Mouse (Mus musculus) gastrocnemius, postnatal 10 days (tissue): Measurements from ENCODE around the gene Gpr182. TPM values are rescaled to one million over a fixed set of nuclear protein-coding genes. Genes with fewer than 3 reads are reported as not detected.
"Not testable (repeated sequence)": the region's sequence is repeated elsewhere in the genome, so short reads cannot be mapped to it uniquely, and the experiment has no call there.

Source experiments
- DNase-seq: peaks from one replicate; pipeline ENCODE4 v3.0.0; 2021; ENCODE audit warnings: mixed read lengths
- long read RNA-seq, 2 experiments: library from polyadenylated mRNA; stranded (forward); transcript quantifications; one replicate each; pipeline ENCODE4 v2.0.0; 2021
- total RNA-seq, 2 experiments: library from RNA; stranded (reverse); gene quantifications; 2 replicates each; pipeline ENCODE4 v1.2.3; 2021

Gpr182 gene
- total RNA-seq: under 1 TPM; 0.38 to 0.47 TPM
- long read RNA-seq, experiment 1: 0 reads
- long read RNA-seq, experiment 2: 0 reads

- DNase-seq: no peak
Measured at GRCm38 (mm10) chr10:127751548-127751947, at the start of gene Gpr182. Gpr182 (minus strand) TSS chr10:127751732.

GRCm38 (mm10) chr10:127800891-127801290 is 49.4 kb upstream of the Gpr182 start, which contains the start of gene Rdh16:
Rdh16 (plus strand) TSS chr10:127801152.
- DNase-seq: no peak

DNA sequence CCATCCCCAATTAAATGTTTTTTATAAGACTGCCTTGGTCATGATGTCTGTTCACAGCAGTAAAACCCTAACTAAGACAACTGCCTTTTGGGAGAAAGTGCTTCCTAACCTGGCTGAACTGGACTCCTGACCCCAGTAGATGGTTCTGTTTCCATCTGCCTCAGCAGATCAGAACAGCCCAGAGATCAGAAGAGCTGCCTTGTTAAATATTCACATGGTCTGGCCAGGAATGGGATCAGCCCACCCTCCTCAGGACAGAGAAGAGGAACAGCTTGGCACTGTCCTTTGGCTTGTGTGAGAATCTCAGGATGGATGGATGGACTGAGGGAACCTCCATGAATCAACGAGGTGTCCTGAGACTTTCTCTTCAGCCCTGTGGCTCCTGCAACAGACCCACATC is 47.8 kb upstream of the Gpr182 start:
- DNase-seq: no peak

DNA sequence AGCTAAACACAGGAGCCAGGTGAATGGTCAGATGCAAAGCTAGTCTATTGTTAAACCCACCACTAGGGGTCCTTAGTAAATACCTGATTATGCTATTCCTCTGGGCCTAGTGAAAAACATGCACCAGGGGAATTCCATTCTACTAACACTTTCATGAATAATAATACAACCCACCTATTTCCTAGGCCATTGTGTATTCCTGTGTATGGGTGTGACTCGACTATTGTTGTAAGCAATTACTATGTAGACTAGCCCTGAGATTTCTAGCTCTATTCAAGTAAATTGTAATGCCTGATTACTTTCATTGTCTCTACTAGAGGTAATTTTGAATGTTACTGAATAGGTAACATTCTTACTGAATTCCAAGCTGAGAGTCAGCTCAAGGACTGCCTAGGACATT is 33.9 kb upstream of the Gpr182 start:
- DNase-seq: not testable (repeated sequence)

GRCm38 (mm10) chr10:127782321-127782720 is 30.8 kb upstream of the Gpr182 start:
- DNase-seq: not testable (repeated sequence)

DNA sequence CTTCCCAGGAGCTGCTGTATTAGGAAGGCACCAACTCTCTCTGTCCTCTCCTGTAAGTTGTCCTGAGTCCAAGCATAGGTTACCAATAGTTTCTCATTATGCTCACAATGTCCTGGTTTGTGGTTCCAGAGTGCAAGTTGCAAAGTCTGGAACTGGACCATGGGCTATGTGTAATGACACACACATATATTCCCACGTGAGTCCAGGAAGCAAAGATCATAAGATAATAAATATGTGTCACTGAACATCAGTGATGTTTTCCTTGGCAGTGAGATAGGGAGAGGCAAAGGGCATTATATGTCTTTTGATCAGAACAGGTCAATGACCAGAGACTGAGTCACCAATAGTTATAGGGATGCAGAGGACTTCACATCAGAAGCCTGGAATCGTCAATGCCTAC is 24.5 kb upstream of the Gpr182 start, which contains the start of gene Rdh9:
Gene Rdh9, plus strand, starts transcription at position 376 of the 400 bp plus-strand sequence.
- DNase-seq: no peak

DNA sequence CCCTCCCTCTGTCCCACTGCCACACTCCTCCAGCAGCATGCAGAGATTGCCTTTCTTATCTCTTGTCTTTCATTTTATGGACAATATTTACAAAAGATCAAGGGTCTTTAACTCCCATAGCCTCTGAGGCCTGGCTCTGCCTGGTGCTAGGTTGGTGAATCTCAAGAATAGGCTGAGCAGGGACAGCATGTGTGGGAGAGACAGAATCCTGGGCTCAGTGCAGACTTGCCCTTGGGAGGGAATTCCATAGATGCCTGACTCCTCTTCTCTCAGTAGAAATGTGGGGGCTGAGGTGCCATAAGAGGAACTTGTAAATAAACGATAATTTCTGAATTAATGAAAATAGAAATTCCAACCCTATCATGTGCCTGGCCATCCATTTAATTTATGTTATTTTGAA is 15.0 kb upstream of the Gpr182 start:
- DNase-seq: no peak

DNA sequence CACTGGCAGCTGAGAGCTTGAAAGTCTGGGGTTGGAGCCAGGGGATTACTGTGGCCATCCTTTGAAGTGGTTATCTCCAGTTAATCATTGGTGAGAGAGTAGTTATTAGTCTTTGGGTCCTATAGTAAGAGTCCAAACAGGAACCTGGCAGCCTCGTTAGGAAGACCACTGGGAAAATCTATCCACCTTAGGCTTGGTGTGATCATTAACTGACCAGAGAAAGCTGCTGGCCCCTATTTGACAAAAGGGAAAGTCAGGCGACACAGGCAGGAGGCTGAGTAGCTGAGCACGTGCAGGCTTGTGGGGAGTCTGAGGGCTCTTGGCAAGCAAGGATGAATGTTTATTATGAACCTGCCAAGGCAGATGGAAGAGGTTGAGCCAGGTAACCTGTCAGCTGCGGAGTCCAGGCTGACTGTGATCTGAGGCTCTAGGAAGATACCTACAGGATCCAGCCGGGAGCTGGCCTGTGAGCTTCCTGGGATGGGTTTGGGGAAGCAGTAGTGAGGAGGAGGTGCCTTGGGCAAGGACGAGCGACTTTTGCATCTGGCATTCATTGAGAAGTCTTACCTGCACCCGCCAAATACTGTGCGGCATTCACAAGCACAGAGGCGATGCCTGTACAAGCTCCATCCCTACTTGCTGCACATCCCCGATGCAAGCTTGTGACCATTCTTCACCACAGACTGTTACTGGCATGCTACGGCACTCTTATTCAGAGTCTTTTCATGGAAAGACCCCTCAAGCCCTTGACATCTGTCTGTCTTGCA is 12.6 kb upstream of the Gpr182 start:
- no peak for DNase-seq

DNA sequence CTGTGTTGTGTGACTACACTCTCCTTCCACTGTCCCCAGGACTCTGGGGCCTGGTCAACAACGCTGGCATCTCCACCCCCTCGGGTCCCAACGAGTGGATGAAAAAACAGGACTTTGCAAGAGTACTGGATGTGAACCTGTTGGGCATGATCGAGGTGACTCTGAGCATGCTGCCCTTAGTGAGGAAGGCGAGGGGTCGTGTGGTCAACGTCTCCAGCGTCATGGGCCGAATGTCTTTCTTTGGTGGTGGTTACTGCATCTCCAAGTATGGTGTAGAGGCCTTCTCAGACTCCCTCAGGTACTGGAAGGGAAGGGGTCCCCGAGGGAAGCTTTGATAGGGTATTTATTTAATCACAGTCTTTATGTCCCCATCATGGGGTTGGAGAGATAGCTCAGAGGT is 11.4 kb upstream of the Gpr182 start:
- not testable (repeated sequence) for DNase-seq

- no peak for DNase-seq
Measured at GRCm38 (mm10) chr10:127759181-127760110, 7.9 kb upstream of the Gpr182 start, which contains the start of the genes Rdh1 and Rdh16f1. Rdh1 (plus strand) TSS chr10:127759721. Rdh16f1 (plus strand) TSS chr10:127759787.

- DNase-seq: no peak
Measured at GRCm38 (mm10) chr10:127755770-127756468, 4.4 kb upstream of the Gpr182 start.

GRCm38 (mm10) chr10:127755246-127755645 is 3.7 kb upstream of the Gpr182 start:
- DNase-seq: no peak

DNA sequence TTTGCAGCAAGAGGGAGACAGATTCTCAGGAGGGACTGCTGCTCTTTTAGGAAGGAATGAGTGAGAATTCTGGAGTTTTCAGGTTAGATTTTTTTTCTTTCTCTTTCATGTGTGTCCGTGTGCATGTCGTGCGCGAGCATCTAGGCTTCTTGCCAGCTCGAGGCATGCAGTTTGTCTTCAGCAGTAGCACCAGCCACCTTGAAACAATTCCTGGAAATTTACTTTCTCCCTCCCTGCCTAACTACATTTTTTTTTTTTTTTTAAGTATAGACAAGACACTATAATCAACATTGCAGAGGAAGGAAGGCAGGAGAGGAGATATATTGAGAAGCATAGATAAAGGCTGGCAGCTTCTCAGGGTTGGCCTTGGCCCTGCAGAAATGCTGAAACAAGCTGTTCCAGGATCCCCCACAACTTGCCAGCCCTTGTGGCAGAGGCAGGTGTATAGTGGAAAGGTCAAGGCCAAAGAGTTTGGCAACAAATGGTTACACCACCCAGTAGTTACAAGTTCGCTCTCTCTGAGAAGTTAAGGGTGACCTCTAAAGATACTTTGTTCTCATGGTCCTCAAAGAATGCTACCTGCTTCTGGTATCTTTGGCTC is 3.1 kb upstream of the Gpr182 start:
- DNase-seq: no peak

- DNase-seq: no peak
Measured at GRCm38 (mm10) chr10:127750136-127750777, 1.3 kb downstream of the Gpr182 start.

DNA sequence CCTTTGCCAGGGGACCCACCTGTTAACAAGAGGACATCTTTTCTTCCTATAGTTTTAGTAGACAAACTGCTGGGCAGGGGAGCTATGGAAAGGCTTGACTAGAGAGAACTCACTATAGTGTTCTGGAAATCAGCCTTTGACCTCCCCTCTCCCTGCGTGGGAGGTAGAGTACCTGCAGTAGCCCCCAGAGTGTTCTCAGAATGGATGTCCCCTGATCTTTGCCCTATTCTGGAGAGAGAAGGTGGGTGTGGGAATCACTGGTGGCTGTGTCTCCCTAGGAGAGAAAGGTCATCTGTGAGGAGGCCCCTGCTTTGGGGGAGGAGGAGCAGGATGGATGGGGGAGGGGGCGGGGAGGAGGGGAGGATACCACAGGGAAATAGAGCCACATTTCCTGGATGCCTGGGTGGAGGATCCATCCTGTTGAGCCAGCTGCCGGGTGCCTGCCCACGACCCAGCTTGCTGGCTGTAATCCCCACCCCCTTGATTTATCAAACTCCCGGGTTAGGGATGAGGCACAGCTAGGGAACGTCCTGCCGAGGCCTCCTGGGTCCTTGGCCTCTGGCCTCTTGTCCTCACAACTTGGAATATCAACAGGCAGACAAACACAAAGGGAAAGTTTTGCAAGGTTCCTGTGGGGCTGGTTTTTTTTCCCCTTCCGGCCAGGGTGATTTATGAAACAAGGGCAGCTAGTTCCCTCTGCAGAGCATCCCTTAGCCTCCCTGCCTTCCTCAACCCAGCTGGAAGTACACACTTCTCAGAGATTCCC is 2.5 kb downstream of the Gpr182 start:
- no peak for DNase-seq

DNA sequence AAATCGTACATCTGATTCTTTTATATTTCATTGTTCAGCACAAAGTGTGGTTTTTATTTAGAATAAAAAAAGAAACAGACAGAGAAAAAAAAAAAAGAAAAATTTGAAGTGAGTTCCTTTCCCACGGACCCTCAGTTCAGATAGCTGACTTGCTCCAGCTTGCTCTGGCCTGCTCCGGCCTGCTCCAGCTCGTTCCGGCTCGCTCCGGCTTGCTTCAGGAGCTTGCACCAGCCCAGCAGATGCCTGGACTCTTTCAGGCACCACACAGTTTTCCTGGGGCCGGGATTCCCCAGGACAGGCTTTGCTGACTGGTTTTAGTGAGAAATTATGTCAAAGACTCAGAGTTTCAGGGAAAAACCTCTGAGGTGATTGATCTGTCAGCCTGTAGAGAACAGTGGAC is 4.3 kb downstream of the Gpr182 start:
- no peak for DNase-seq

GRCm38 (mm10) chr10:127745886-127746285 is 5.6 kb downstream of the Gpr182 start:
- no peak for DNase-seq

- DNase-seq: peak; percentile 59
Measured at GRCm38 (mm10) chr10:127744661-127745060, 6.9 kb downstream of the Gpr182 start.

- no peak for DNase-seq
Measured at GRCm38 (mm10) chr10:127739661-127740161, 11.8 kb downstream of the Gpr182 start.

- DNase-seq: peak; percentile 89
Measured at GRCm38 (mm10) chr10:127739083-127739660, 12.4 kb downstream of the Gpr182 start, which contains the start of gene Zbtb39. Zbtb39 (plus strand) TSS chr10:127739538.
